Mouse (Mus musculus) limb, embryonic 10.5 days (tissue): ENCODE results near the gene Ms4a4c. TPM values are rescaled to one million over a fixed set of nuclear protein-coding genes. Genes with fewer than 3 reads are reported as not detected.

ENCODE experiments used
- polyA plus RNA-seq: library from polyadenylated mRNA; unstranded; fragments of >200 nt; fragmentation: Nextera tagmentation; extraction: Ambion mirVana; gene quantifications from 2 replicates; pipeline ENCODE4 v1.2.1, GENCODE M21; 2016

Gene Ms4a4c
- polyA plus RNA-seq, 1 experiment from 2014 or later = 0.14 TPM

Other genes starting within 250 kb of the Ms4a4c start
- gene 1700025F22Rik, start 239.4 kb upstream of the Ms4a4c start, polyA plus RNA-seq = not detected in 2 replicates
- not detected in 2 replicates for gene Ms4a13, start 208.0 kb upstream of the Ms4a4c start, polyA plus RNA-seq
- not detected in 2 replicates for gene Ms4a12, start 172.3 kb upstream of the Ms4a4c start, polyA plus RNA-seq
- gene Ms4a1, start 138.5 kb upstream of the Ms4a4c start, polyA plus RNA-seq = not detected in 2 replicates
- not detected in 2 replicates for gene Ms4a5, start 120.9 kb upstream of the Ms4a4c start, polyA plus RNA-seq
- not detected in 2 replicates for gene Ms4a14, start 90.3 kb upstream of the Ms4a4c start, polyA plus RNA-seq
- 0.33 TPM in 1 of 2 replicates, not detected in the other for gene Ms4a7, start 68.6 kb upstream of the Ms4a4c start, polyA plus RNA-seq
- 1.5 TPM in 1 of 2 replicates, not detected in the other for gene Ms4a4a, start 29.2 kb upstream of the Ms4a4c start, polyA plus RNA-seq
- gene Ms4a4b, start 38.8 kb downstream of the Ms4a4c start, polyA plus RNA-seq = not detected in 2 replicates
- gene Ms4a6c, start 64.6 kb downstream of the Ms4a4c start, polyA plus RNA-seq = 0.23 and 0.69 TPM in 2 replicates
- gene Gm8369, start 81.2 kb downstream of the Ms4a4c start, polyA plus RNA-seq = not detected in 2 replicates
- gene Ms4a6b, start 111.7 kb downstream of the Ms4a4c start, polyA plus RNA-seq = 0.60 and 1.1 TPM in 2 replicates
- gene Ms4a4d, start 132.0 kb downstream of the Ms4a4c start, polyA plus RNA-seq = 0.31 and 0.36 TPM in 2 replicates
- 0.30 and 0.49 TPM in 2 replicates for gene Ms4a6d, start 200.1 kb downstream of the Ms4a4c start, polyA plus RNA-seq
- not detected in 2 replicates for gene Ms4a2, start 218.9 kb downstream of the Ms4a4c start, polyA plus RNA-seq
- gene Ms4a3, start 236.1 kb downstream of the Ms4a4c start, polyA plus RNA-seq = not detected in 2 replicates